Mouse (Mus musculus) limb, embryonic 15.5 days (tissue): ENCODE measurements around the gene Gm10762. TPM values are rescaled to one million over a fixed set of nuclear protein-coding genes. Genes with fewer than 3 reads are reported as not detected.

Source experiments
- ATAC-seq: fragments of 200-750 bp; cut with Nextera tagmentation; 2 replicates; pipeline ENCODE4 v1.8.0; 2017; ENCODE audit warnings: low read depth, moderate TSS enrichment; ENCODE audit not compliant: insufficient number of reproducible peaks, low FRiP score, low TSS enrichment
- H3K27ac ChIP-seq: fragments of 300-500 bp; sonication (generic); 2 replicates; pipeline ENCODE4 v1.5.1; 2015; ENCODE audit warnings: moderate library complexity, mild to moderate bottlenecking, inconsistent platforms
- H3K27me3 ChIP-seq: fragments of 300-500 bp; sonication (generic); 2 replicates; pipeline ENCODE4 v1.6.1; 2015; ENCODE audit warnings: inconsistent platforms
- H3K36me3 ChIP-seq: fragments of 300-500 bp; sonication (generic); 2 replicates; pipeline ENCODE4 v1.6.1; 2015; ENCODE audit warnings: inconsistent platforms
- H3K4me1 ChIP-seq: fragments of 300-500 bp; sonication (generic); 2 replicates; pipeline ENCODE4 v1.6.1; 2015; ENCODE audit warnings: inconsistent platforms
- H3K4me2 ChIP-seq: fragments of 300-500 bp; sonication (generic); 2 replicates; pipeline ENCODE4 v1.6.1; 2015; ENCODE audit warnings: mild to moderate bottlenecking, inconsistent platforms
- H3K4me3 ChIP-seq: fragments of 300-500 bp; sonication (generic); 2 replicates; pipeline ENCODE4 v1.5.1; 2015; ENCODE audit warnings: mild to moderate bottlenecking, inconsistent platforms
- H3K9ac ChIP-seq: fragments of 300-500 bp; sonication (generic); 2 replicates; pipeline ENCODE4 v1.6.1; 2015; ENCODE audit warnings: inconsistent platforms
- H3K9me3 ChIP-seq: fragments of 300-500 bp; sonication (generic); 2 replicates; pipeline ENCODE4 v1.6.1; 2016; ENCODE audit warnings: inconsistent platforms
- WGBS: fragments of 180-500 bp; shearing (Covaris S2); methylation state at CpG from one replicate; pipeline ENCODE4 v1.1.7; 2015; 5-methylcytosine and 5-hydroxymethylcytosine counted together
- microRNA-seq: library from miRNA; unstranded; fragments of <30 nt; microRNA quantifications from one replicate; pipeline ENCODE4, GENCODE M21; 2016
- polyA plus RNA-seq: library from polyadenylated mRNA; unstranded; fragments of >200 nt; fragmentation: Nextera tagmentation; extraction: Ambion mirVana; gene quantifications from 2 replicates; pipeline ENCODE4 v1.2.1, GENCODE M21; 2015

Gm10762 gene
- polyA plus RNA-seq, 1 experiment from 2014 or later, result 14.8 TPM

DNA sequence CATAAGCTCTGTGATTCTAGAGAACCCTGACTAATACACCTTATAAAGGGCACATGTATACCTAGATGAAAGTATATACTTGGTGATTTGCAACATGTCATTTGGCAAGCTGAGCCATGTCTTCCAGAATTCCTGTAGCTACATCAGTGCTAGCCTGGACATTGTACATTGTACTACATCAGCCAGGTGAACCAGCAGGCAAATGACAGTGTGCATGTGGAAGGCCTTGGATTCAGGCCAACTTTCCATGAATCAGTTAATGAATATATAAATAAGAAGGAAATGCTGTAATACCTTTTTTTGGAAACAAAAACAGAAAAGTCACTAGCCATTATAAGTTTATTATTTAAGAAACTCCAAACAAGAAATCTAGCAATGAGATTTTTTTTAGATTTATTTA is 13.3 kb downstream of the Gm10762 start:
- Histone ChIP-seq H3K27ac (no peak overlapping the region), H3K9me3 (no peaks in the 10 kb centered on the region), H3K4me1 (no peaks in the 10 kb centered on the region), H3K36me3 (no peaks in the 10 kb centered on the region), H3K9ac (no peak overlapping the region), H3K4me2 (no peak overlapping the region), H3K27me3 (no peaks in the 10 kb centered on the region), H3K4me3 (no peak overlapping the region)
- ATAC-seq, result no peak

DNA sequence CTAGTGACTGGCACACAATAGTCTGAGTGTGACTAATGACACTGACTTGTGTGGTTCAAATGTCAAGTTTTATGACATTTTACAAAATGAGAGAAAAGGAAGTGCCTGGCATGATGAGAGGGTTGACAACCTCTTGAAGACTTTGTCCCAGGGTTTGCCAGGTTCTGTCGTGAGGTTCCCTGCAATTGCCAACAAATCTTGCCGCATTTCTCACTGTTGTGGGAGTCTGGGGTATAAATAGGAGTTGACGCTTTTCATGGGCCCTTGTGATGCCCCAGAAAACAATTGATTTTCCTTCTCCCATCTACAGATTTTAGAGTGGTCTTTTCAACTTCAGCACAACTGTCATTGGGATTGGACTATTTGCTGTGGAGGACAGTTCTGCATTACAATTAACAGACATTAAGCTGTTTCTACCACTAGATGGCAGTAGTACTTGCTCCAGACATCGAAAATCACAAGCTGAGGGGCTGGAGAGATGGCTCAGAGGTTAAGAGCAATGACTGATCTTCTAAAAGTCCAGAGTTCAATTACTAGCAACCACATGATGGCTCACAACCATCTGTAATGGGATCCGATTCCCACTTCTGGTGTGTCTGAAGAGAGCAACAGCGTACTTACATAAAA is 19.4 kb downstream of the Gm10762 start:
- Histone ChIP-seq H3K27ac (no peak overlapping the region), H3K4me2 (no peak overlapping the region), H3K4me1 (0 out of 2 replicates have a peak, but pooled peaks cover under 1% of the 10 kb centered on the region), H3K36me3 (no peaks in the 10 kb centered on the region), H3K9me3 (no peaks in the 10 kb centered on the region), H3K9ac (no peak overlapping the region), H3K27me3 (0 out of 2 replicates have a peak, but pooled peaks cover 3% of the 10 kb centered on the region), H3K4me3 (no peak overlapping the region)
- 33% methylated on average over 6 of the region's 6 CpGs for WGBS
- ATAC-seq, result no peak

DNA sequence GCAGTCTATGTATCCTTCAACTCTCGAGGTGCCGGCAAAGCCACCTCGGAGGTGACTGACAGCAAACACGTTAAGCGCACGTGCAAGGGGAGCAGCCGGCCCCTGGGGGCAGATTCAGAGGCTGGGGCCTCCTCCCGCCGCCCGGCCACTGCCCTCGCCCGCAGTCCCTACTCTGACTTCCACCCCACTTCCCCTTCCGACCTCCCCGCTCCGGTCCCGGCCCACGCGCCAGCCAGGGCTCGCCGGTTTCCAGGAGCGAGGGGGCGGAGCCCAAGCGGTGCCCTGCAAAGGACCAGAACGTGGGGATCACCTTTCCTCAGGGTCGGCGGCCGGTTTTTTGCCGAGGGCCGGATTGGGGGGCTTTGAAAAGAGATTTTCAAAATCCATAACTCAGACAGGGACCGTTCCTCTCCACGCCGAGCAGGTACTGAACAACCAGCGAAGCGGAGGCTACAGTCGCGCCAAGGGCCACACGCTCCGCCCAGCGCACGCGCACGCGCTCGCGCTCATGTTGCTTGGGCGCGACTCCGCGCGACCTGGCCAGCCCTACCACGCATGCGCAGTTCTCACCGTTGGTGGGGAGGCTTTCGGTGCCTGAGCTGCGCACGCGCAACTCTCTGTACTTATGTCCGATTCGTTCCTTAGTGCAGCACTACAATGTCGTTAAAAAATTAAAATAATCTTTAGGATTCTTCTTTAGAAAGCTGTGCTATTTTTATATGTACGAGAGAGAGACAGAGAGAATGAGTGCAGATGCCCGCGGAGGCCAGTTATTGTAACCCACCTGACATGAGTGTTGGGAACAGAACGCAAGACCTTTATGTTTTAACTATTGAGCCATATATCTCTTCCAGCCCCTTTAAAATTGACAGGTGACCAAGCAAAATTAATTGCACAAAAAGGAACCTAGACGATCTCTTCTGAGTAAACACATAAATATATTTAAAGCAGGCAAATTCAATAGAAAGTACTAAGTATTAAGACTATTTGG is 23.7 kb downstream of the Gm10762 start, which contains the start of gene Zc3h8:
Gene Zc3h8 (minus strand): TSS at position 540 of the 991 bp plus-strand sequence.
- peak; percentile 89 for ATAC-seq
- Histone ChIP-seq H3K27me3 (0 out of 2 replicates have a peak, but pooled peaks cover 3% of the 10 kb centered on the region), H3K4me2 (peak within 1 kb of the TSS; percentile 75), H3K27ac (peak within 1 kb of the TSS; percentile 89), H3K9me3 (no peaks in the 10 kb centered on the region), H3K9ac (peak within 1 kb of the TSS; percentile 70), H3K4me1 (0 out of 2 replicates have a peak, but pooled peaks cover 3% of the 10 kb centered on the region), H3K4me3 (peak within 1 kb of the TSS; percentile 76), H3K36me3 (peaks cover 3% of the 10 kb centered on the region; the same call in 1 of the 2 replicates)
- 1% methylated on average over 65 of the region's 65 CpGs for WGBS

DNA sequence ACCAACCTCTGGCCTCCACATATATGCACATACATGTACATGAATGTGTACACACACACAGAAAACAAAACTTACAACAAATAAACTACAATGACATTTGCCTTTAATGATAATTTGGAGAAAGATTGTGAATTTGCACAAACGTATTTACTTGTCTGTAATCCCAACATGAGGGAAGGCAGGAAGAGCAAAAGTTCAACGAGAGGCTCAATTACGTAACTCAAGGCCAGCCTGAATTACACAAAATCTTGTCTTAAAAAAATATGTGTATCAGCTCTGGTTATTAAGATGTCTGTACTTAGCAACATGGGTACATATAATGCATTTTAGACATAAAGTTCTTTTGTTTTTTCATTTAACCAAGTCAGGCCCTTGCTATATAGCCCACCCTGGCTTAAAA is 31.3 kb downstream of the Gm10762 start:
- Histone ChIP-seq H3K36me3 (peaks cover 10% of the 10 kb centered on the region), H3K27ac (no peak overlapping the region), H3K9ac (no peak overlapping the region), H3K4me3 (no peak overlapping the region), H3K4me2 (no peak overlapping the region), H3K4me1 (no peaks in the 10 kb centered on the region), H3K27me3 (no peaks in the 10 kb centered on the region), H3K9me3 (no peaks in the 10 kb centered on the region)
- ATAC-seq, result no peak
- 86% methylated on average over 3 of the region's 3 CpGs for WGBS

DNA sequence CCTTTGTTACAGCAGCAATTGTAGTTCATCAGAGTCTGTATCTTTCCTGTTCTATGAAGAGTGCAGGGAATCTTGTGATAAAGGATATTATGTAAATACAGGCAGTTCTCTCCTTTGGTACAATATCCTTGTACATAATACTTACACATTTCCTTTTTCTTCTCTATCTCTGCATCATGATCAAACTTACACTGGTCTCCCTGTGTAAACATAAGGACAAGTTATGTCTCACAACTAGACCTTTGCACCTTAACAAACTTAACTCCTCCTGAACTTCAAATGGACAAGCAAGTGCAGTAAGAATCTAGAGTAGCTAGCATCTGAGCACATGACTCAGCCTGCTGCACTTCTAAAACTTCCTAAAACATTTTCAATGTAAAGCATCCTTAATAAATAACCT is 36.8 kb downstream of the Gm10762 start:
- Histone ChIP-seq H3K27me3 (no peaks in the 10 kb centered on the region), H3K4me1 (no peaks in the 10 kb centered on the region), H3K4me2 (no peak overlapping the region), H3K9me3 (no peaks in the 10 kb centered on the region), H3K9ac (no peak overlapping the region), H3K4me3 (no peak overlapping the region), H3K36me3 (peaks cover 23% of the 10 kb centered on the region; the same call in 1 of the 2 replicates), H3K27ac (no peak overlapping the region)
- no peak for ATAC-seq

DNA sequence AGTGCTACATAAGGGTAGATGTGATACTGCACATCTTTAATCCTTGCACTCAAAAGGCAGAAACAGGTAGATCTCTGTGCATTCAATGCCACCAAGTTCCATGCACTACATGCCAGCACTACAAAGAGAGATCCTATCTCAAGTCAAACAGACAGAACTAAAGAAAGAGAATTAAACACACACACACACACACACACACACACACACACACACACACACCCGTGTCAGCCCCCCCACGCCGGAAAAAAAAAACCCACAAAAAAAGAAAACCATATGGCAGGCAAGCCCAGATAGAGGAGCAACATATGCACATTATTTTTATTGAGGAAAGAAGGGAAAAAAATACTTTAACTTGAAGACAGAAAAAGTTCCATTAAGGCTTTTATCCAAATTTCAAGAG is 39.1 kb downstream of the Gm10762 start:
- H3K9me3 ChIP-seq, result no peaks in the 10 kb centered on the region
- no peak overlapping the region for H3K27ac ChIP-seq
- H3K9ac ChIP-seq, result no peak overlapping the region
- no peak overlapping the region for H3K4me3 ChIP-seq
- H3K27me3 ChIP-seq, result no peaks in the 10 kb centered on the region
- H3K4me1 ChIP-seq, result no peaks in the 10 kb centered on the region
- ATAC-seq, result no peak
- H3K36me3 ChIP-seq, result peaks cover 29% of the 10 kb centered on the region; the same call in 1 of the 2 replicates
- 84% methylated on average over 3 of the region's 3 CpGs for WGBS
- no peak overlapping the region for H3K4me2 ChIP-seq

DNA sequence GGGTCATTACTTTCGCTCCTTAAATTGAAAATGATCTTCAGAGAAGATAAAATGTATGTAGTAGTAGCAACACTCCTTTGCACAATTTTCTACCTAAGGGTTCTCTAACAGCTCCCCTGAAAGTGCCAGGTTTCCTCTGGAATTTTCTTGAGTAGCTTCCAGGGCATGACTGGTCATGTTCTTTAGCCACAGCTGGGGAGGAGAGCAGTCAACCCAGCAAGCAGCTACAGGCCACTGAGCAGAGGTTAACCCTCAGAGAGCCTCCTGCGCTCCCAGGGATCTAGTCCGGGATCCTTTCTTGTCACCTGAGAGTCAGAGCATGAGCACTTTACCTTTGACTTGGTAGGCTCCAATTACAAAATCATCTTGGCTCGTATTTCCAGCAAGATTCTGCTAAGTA is 42.7 kb downstream of the Gm10762 start:
- H3K27ac ChIP-seq, result no peak overlapping the region
- no peaks in the 10 kb centered on the region for H3K9me3 ChIP-seq
- peaks cover 18% of the 10 kb centered on the region; the same call in 1 of the 2 replicates for H3K36me3 ChIP-seq
- no peak overlapping the region for H3K9ac ChIP-seq
- no peaks in the 10 kb centered on the region for H3K4me1 ChIP-seq
- H3K4me3 ChIP-seq, result no peak overlapping the region
- 81% methylated on average over 4 of the region's 4 CpGs for WGBS
- no peak overlapping the region for H3K4me2 ChIP-seq
- ATAC-seq, result no peak
- H3K27me3 ChIP-seq, result no peaks in the 10 kb centered on the region

Small RNAs within 50 kb of the gene (microRNA-seq; reads per million reads assigned to microRNA genes)
- not detected for gene Gm22859

Other genes with a start within 250 kb of the Gm10762 start
- gene Tmem87b, start 149.6 kb downstream of the Gm10762 start, polyA plus RNA-seq, result 29.4 and 31.0 TPM in 2 replicates
- 11.4 and 11.8 TPM in 2 replicates for gene Fbln7, start 104.7 kb downstream of the Gm10762 start, polyA plus RNA-seq
- 5.2 and 6.4 TPM in 2 replicates for gene Zc3h8, start 23.6 kb downstream of the Gm10762 start, polyA plus RNA-seq
- 2.0 and 2.1 TPM in 2 replicates for gene Zc3h6, start 323 bp downstream of the Gm10762 start, polyA plus RNA-seq
- gene Vinac1, start 80.4 kb upstream of the Gm10762 start, polyA plus RNA-seq, result 0.04 and 0.07 TPM in 2 replicates
- gene Ttl, start 98.2 kb upstream of the Gm10762 start, polyA plus RNA-seq, result 17.2 and 19.1 TPM in 2 replicates
- 22.0 and 25.1 TPM in 2 replicates for gene Polr1b, start 133.3 kb upstream of the Gm10762 start, polyA plus RNA-seq
- gene Chchd5, start 162.0 kb upstream of the Gm10762 start, polyA plus RNA-seq, result 24.2 and 24.3 TPM in 2 replicates
- gene Slc20a1, start 231.0 kb upstream of the Gm10762 start, polyA plus RNA-seq, result 21.6 and 22.3 TPM in 2 replicates